Mouse (Mus musculus): ENCODE results near the gene Mad1l1.

DNA sequence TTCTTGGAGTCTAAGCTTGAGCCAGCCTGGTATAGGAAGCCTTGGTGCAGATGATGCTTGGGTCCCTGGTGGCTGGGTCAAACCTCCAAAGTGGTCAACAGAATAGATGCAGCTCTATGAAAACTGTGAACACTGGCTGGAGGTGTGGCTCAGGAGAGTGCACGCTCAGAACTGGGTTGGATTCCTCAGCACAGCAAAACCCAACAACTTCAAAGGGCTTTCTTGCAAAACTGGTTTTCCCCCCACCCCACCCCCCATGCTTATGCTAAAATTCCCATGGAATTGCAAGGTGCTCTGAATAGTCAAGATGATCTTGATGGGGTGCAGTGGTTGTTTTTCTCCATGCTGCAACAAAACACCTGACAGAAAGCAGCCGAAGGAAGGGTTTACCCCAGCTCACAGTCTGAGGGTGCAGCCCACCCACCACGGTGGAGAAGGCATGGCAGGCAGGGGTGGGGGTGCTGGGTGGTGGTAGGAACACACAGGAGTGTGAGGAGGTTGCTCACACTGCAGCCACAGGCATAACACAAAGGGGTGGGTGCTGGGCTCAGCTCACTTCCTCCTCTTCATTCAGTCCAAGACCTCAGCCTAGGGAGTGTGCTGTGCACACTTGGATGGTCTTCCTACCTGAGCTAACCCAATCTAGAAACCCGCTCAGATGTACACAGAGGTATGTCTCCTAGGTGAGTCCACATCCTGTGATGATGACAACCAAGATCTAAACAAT is 197.5 kb downstream of the Mad1l1 start:
- TF ChIP-seq CTCF (IDR thresholded peaks at IDR 0.05; ENCODE audit: insufficient read depth, low read depth, low read length) (no peak), POLR2A (IDR thresholded peaks at IDR 0.05; ENCODE audit: insufficient read depth, low read depth, low read length) (no peak)
